Mouse (Mus musculus) heart, embryonic 15.5 days (tissue): ENCODE data around the gene Ptpre. TPM values are rescaled to one million over a fixed set of nuclear protein-coding genes. Genes with fewer than 3 reads are reported as not detected.

Experiments
- microRNA counts: library from miRNA; unstranded; fragments of <30 nt; microRNA quantifications from one replicate; lab custom pipeline; 2016
- microRNA-seq: library from miRNA; unstranded; fragments of <30 nt; microRNA quantifications from one replicate; pipeline ENCODE4, GENCODE M21; 2016
- polyA plus RNA-seq: library from polyadenylated mRNA; unstranded; fragments of >200 nt; fragmentation: Nextera tagmentation; extraction: Ambion mirVana; gene quantifications from 2 replicates; pipeline ENCODE4 v1.2.1, GENCODE M21; 2015

The Ptpre gene
- polyA plus RNA-seq, 1 experiment from 2014 or later: 2.1 TPM

MicroRNA genes within 50 kb of the gene (microRNA counts, 519-probe panel; counts per million panel counts)
- 2,311 counts per million, percentile 41 among the panel's probes with 10 or more counts for microRNA mmu-miR-1962 (lab: Ali Mortazavi, UCI)

Small RNAs within 50 kb of the gene (microRNA-seq; reads per million reads assigned to microRNA genes)
- gene Mir1962: not detected

Other genes with a start within 250 kb of the Ptpre start
- gene Foxi2, start 127.2 kb upstream of the Ptpre start, polyA plus RNA-seq: not detected in 2 replicates
- not detected in 2 replicates for gene Clrn3, start 8.8 kb upstream of the Ptpre start, polyA plus RNA-seq
- 20.2 and 27.1 TPM in 2 replicates for gene Mki67, start 178.9 kb downstream of the Ptpre start, polyA plus RNA-seq